Mouse (Mus musculus): ENCODE measurements around the gene Il17rb. TPM values are rescaled to one million over a fixed set of nuclear protein-coding genes. Genes with fewer than 3 reads are reported as not detected.

Il17rb gene
- polyA plus RNA-seq, 2 experiments = 1.3 TPM

DNA sequence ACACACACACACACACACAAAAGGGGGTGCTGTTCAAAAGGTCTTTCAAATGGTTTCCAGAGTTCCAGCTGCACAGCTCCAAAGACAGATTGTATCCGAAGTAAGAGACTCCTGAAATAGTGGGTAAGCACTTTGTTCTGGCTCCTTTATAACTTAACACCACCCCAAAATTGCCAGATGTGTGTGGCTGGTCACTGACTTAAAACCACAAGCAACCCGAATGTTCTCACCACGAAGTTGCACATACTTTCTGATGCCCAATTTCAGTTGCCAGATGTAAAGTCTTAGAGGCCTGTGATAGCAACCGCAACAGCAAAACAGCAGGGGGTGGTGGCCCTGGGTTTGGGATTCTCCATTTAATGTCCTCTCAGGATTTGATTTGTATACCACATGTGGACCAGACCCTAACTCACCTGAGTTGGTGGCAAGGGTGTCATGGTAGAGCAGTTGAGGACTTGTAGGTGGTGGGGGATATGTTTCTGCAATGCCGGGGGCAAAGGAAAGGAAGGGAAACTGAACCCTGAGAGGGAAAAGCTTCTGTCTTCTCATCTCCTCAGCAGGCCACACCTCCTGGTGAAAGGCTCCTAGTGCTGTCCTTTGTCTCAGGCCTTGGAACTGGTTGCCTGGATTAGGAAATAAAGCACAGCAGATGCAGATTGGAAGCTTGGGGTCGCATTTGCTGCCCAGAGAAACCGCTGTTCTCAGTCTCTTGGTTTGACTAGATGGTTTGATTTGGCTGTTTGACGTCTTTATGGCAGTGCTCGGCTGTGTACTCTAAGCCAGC, 11.3 kb upstream of the Il17rb start:
- Histone ChIP-seq H3K4me3 (replicated peaks; ENCODE audit: low read length) (no peak overlapping the region), H3K9ac (ENCODE audit: low read depth, low read length, severe bottlenecking) (no peak overlapping the region), H3K36me3 (ENCODE audit: control insufficient read depth, insufficient read depth, low read length) (no peaks in the 10 kb centered on the region), H3K9me3 (ENCODE audit: control insufficient read depth, low read length) (no peaks in the 10 kb centered on the region), H3K4me2 (replicated peaks; ENCODE audit: low read depth, low read length, severe bottlenecking) (no peak overlapping the region), H3K27ac (replicated peaks; ENCODE audit: low read depth, low read length) (no peak overlapping the region), H3K27me3 (ENCODE audit: control insufficient read depth, insufficient read depth, low read length) (no peaks in the 10 kb centered on the region), H3K4me1 (ENCODE audit: control insufficient read depth, insufficient read depth, low read length) (no peaks in the 10 kb centered on the region)
- no peak for TF ChIP-seq POLR2A (IDR thresholded peaks at IDR 0.05; ENCODE audit: borderline replicate concordance, extremely low read depth, insufficient read depth, insufficient read length)
- DNase-seq (ENCODE audit: low spot score) (no peak), ATAC-seq (ENCODE audit: low FRiP score, low read depth) (no peak)
- WGBS = 33% methylated on average over 9 of the region's 9 CpGs

DNA sequence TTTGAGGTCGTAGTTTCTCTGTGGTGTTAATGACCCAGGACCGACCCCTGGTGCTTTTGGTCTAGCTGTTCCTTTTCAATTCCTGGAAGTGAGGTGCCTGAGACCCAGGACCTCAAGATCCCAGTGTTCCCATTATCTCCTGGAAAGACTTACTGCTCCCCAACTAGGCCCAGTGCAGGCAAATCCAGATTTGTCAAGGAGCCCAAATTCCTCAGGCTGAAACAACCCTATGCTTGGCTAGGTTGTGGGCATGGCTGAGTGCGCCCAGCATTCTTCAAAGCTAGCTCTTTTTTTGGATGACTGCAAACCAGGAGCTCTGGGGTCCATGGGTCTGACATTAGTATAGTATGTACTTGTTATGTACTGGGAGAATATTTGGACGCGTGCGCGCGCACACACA, 10.7 kb upstream of the Il17rb start:
- Histone ChIP-seq H3K4me2 (replicated peaks; ENCODE audit: low read depth, low read length, severe bottlenecking) (no peak overlapping the region), H3K27ac (replicated peaks; ENCODE audit: low read depth, low read length) (no peak overlapping the region), H3K27me3 (ENCODE audit: control insufficient read depth, insufficient read depth, low read length) (no peaks in the 10 kb centered on the region), H3K9me3 (ENCODE audit: control insufficient read depth, low read length) (no peaks in the 10 kb centered on the region), H3K4me1 (ENCODE audit: control insufficient read depth, insufficient read depth, low read length) (no peaks in the 10 kb centered on the region), H3K9ac (ENCODE audit: low read depth, low read length, severe bottlenecking) (no peak overlapping the region), H3K4me3 (replicated peaks; ENCODE audit: low read length) (no peak overlapping the region), H3K36me3 (ENCODE audit: control insufficient read depth, insufficient read depth, low read length) (no peaks in the 10 kb centered on the region)
- no peak for DNase-seq (ENCODE audit: low spot score)
- no peak for TF ChIP-seq POLR2A (IDR thresholded peaks at IDR 0.05; ENCODE audit: borderline replicate concordance, extremely low read depth, insufficient read depth, insufficient read length)
- 85% methylated on average over 8 of the region's 8 CpGs for WGBS
- ATAC-seq (ENCODE audit: low FRiP score, low read depth) = no peak

GRCm38 (mm10) chr14:30018846-30019245, 10.2 kb upstream of the Il17rb start:
- Histone ChIP-seq H3K4me2 (replicated peaks; ENCODE audit: low read depth, low read length, severe bottlenecking) (no peak overlapping the region), H3K4me3 (replicated peaks; ENCODE audit: low read length) (no peak overlapping the region), H3K27me3 (ENCODE audit: control insufficient read depth, insufficient read depth, low read length) (no peaks in the 10 kb centered on the region), H3K36me3 (ENCODE audit: control insufficient read depth, insufficient read depth, low read length) (no peaks in the 10 kb centered on the region), H3K9ac (ENCODE audit: low read depth, low read length, severe bottlenecking) (no peak overlapping the region), H3K9me3 (ENCODE audit: control insufficient read depth, low read length) (no peaks in the 10 kb centered on the region), H3K27ac (replicated peaks; ENCODE audit: low read depth, low read length) (no peak overlapping the region), H3K4me1 (ENCODE audit: control insufficient read depth, insufficient read depth, low read length) (no peaks in the 10 kb centered on the region)
- 95% methylated on average over 6 of the region's 6 CpGs for WGBS
- TF ChIP-seq POLR2A (IDR thresholded peaks at IDR 0.05; ENCODE audit: borderline replicate concordance, extremely low read depth, insufficient read depth, insufficient read length) = no peak
- ATAC-seq (ENCODE audit: low FRiP score, low read depth) (no peak), DNase-seq (ENCODE audit: low spot score) (no peak)

- H3K4me1 ChIP-seq (ENCODE audit: control insufficient read depth, insufficient read depth, low read length) = no peaks in the 10 kb centered on the region
- no peaks in the 10 kb centered on the region for H3K27me3 ChIP-seq (ENCODE audit: control insufficient read depth, insufficient read depth, low read length)
- H3K36me3 ChIP-seq (ENCODE audit: control insufficient read depth, insufficient read depth, low read length) = no peaks in the 10 kb centered on the region
- no peak overlapping the region for H3K27ac ChIP-seq (replicated peaks; ENCODE audit: low read depth, low read length)
- no peak for TF ChIP-seq POLR2A (IDR thresholded peaks at IDR 0.05; ENCODE audit: borderline replicate concordance, extremely low read depth, insufficient read depth, insufficient read length)
- H3K9ac ChIP-seq (ENCODE audit: low read depth, low read length, severe bottlenecking) = no peak overlapping the region
- WGBS = 89% methylated on average over 4 of the region's 4 CpGs
- DNase-seq (ENCODE audit: low spot score) (no peak), ATAC-seq (ENCODE audit: low FRiP score, low read depth) (no peak)
- H3K9me3 ChIP-seq (ENCODE audit: control insufficient read depth, low read length) = no peaks in the 10 kb centered on the region
- no peak overlapping the region for H3K4me2 ChIP-seq (replicated peaks; ENCODE audit: low read depth, low read length, severe bottlenecking)
- H3K4me3 ChIP-seq (replicated peaks; ENCODE audit: low read length) = no peak overlapping the region
These were observed 9.7 kb upstream of the Il17rb start for GRCm38 (mm10) chr14:30018463-30018801.

DNA sequence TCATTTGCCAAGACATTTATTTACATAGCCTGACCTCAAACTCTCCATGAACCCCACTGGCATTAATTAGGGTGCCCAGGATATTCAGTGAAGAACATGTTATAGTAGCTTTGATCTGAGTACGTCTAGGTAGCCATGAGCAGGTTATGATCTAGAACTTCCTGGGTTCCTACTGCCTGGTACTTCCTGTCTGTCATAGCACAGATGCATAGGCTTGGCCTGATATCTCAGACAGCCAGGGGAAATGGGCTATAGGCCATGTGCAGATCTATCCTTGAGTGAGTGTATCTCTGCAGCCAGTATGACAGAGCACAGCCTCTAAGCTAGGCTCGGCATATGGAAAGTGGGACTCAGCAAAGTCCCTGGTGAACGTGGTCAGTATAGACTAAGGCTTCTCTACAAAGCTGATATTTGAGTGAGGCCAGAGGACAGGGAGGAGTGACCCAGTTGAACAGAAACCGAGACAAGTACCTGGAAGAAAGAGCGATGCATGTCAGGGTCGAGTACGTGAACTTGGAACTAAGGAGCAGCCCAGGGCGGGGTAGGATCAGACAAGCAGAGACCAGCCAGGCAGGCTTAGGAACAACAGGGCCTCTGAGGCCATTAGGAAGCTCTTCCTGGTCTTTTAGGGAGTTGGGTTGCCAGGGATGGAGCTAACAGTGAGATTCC, 9.2 kb upstream of the Il17rb start:
- ATAC-seq (ENCODE audit: low FRiP score, low read depth) (no peak), DNase-seq (ENCODE audit: low spot score) (no peak)
- TF ChIP-seq POLR2A (IDR thresholded peaks at IDR 0.05; ENCODE audit: borderline replicate concordance, extremely low read depth, insufficient read depth, insufficient read length) = no peak
- H3K9me3 ChIP-seq (ENCODE audit: control insufficient read depth, low read length) = no peaks in the 10 kb centered on the region
- no peaks in the 10 kb centered on the region for H3K36me3 ChIP-seq (ENCODE audit: control insufficient read depth, insufficient read depth, low read length)
- H3K4me2 ChIP-seq (replicated peaks; ENCODE audit: low read depth, low read length, severe bottlenecking) = no peak overlapping the region
- H3K9ac ChIP-seq (ENCODE audit: low read depth, low read length, severe bottlenecking) = no peak overlapping the region
- no peak overlapping the region for H3K27ac ChIP-seq (replicated peaks; ENCODE audit: low read depth, low read length)
- no peaks in the 10 kb centered on the region for H3K4me1 ChIP-seq (ENCODE audit: control insufficient read depth, insufficient read depth, low read length)
- no peaks in the 10 kb centered on the region for H3K27me3 ChIP-seq (ENCODE audit: control insufficient read depth, insufficient read depth, low read length)
- 84% methylated on average over 8 of the region's 8 CpGs for WGBS
- no peak overlapping the region for H3K4me3 ChIP-seq (replicated peaks; ENCODE audit: low read length)
